Mouse (Mus musculus) layer of hippocampus, postnatal 10 days (tissue): ENCODE measurements at regions not wholly inside any gene's neighbourhood (a gene's known extent, or its start where the extent isn't known, plus 50 kb on each side); places are given as distances from the start of the nearest gene placed in this dataset.

Source experiments
- DNase-seq, 2 experiments: peaks; one replicate each; pipeline ENCODE4 v3.0.0; 2021; ENCODE audit warnings: low spot score in 2 of 2

DNA sequence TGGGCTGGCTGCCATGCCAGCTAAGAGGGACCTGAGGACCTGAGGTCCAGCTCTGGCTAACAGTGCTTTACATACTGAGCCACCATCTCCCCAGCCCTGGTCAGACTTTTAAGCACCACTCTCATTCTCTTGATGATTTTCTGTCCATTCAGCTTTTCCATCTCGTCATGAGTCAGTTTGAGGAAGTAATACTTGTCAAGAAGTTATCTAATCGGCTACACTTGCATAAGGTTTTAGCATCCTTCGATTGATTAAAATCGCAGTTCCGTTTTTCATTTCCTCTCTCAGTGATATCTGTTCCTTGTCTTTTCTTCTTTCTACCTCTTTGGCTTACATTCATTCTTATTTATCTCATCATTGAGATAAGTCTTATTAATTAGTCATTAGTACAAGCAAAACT, 207.4 kb upstream of the Hs6st1 start:
- DNase-seq: no peak

DNA sequence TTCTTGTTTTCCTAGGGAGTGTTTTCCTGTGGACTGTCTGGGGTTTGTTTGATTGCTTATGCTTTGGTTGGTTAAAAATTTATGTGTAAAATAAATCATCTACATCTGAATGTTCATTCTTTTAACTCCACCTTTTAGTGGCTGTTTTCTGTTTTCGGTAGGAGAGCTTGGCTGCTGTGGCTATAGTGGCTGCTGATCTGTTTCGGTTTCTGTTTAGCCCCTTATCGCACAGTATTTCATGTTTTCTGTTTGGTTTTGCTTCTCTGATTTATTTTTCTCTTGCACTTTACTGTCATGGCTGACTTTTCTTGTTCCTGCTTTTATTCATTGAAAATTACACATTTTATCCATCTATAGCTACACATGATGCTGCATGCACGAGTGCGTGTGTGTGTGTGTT, 206.0 kb upstream of the Hs6st1 start:
- DNase-seq: no peak

GRCm38 (mm10) chr1:35862661-35863060, 205.5 kb upstream of the Hs6st1 start:
- DNase-seq: no peak

DNA sequence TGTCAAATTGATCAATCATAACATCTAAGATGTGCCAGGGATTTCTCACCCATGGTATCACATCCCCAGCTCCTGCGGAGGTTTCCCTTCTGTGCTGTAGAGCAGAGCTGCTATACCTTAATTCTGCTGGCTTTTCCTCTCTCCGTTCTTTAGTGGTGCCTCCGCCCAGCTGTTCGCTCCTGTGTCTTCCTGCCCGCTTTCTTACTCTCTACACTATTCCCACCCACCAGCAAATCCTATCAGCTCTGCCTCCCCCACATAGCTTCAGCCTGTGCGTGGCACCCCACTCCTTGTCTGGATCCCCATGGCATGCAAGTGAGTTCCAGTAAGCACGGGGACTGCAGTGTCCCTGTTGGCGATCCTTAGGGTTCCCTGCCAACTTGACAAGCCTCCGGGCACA, 204.0 kb upstream of the Hs6st1 start:
- no peak for DNase-seq

GRCm38 (mm10) chr1:35865263-35865662, 202.9 kb upstream of the Hs6st1 start:
- DNase-seq: no peak

- DNase-seq: no peak
Measured at GRCm38 (mm10) chr1:35866643-35867042, 201.6 kb upstream of the Hs6st1 start.

DNA sequence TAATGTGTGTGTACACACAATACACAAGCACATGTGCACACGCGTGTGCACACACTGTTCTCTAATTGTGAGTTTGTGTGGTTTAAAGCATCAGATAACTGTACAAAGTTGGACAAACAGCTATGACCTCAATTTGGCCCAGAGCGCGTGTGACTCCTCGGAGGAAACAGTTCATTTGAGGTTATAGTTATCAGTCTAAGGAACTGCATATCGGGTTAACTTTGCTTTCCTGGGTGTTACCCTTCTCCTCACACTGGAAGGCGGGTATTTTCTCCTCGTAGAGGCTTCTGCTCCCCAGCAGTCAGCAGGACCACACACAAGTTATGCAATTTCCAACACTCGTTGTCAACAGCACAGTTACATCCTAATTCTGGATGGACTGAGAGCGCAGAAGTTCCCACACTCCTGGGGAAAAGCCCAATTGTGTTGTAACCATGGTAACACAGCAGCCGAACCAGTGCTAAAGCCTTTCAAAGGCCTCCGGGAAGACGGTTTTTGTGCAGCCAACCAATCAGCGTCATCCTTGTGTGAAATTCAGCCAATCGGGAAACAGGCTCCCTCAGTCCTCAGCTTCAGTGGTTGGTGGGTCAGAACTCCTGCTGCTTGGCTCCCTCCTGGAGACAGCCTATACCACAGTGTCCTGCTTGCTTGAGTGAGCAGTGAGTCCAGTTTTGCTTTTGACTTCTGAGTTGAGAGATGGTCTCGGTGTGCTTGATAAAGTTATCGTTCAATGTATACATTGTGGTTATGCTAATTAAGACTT, 198.6 kb upstream of the Hs6st1 start:
- DNase-seq: peak; percentile 70 to 76

DNA sequence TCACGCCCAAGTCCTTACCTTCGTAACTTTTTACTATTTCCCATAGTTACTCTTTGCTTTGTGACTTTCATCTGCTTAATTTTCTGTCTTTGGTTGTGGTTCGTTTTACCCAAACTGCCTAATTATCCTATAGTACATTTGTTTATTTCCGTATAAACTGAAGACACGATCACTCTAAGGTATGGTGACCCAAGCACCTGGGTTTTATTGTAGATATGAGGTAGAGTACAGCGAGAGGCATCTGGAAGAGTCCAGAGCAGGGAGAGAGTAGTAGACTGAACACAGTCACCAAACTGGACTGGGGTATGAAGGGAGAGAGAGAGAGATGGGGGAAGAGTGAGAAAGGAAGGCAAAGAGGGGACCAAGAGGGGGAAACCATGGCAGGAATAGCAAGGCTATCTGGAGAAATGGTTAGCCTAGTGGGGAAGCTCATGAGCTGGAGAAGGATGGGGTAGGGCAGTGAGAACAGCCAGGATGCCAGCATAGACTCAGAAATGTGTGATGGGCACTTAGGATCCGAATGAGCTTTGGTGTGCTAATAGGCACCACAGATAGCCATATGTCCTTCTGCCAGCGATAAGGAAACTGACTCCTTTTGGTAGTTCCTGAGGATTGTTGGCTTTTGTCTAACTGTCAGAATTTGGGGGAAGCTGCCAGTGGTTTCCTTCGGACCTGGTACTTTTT, 197.9 kb upstream of the Hs6st1 start:
- no peak for DNase-seq

DNA sequence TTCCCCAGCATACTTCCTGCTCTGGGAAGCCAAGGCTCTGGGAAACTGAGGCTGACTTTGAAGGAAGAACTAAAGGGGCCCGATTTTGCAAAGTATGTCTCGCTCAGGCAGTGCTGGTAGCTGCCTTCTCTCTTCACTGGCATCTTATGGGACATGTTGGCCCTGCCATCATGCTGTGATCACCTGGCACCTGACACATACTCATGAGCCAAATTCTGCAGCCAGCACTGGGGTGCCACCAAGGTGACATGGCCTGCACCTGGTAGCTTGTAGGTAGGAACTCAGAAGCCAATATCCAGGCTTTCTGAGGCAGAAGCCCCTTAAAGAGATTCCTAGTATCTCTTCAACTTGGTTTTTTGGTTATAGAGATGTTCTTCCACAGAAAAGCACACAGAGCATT, 195.2 kb upstream of the Hs6st1 start:
- DNase-seq: no peak

GRCm38 (mm10) chr1:35875210-35875811, 192.9 kb upstream of the Hs6st1 start:
- DNase-seq: no peak

DNA sequence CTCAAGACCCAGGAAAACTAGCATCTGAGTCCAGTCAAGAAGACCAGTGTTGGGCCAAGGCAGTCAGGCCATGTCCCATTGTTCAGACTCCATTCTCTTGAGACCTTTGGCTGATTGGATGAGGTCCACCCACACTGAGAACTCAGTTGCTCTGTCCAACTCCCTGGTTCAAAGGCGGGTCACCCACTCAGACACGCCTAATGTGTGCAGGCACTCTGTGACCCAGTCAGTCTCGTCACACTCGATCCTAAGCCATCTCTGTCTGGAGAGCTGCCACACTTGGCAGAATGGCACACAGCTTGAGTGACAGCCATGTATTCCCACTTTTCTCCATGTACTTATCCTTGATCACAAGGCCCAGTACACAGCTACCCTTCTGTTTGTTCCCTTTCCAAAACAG, 189.8 kb upstream of the Hs6st1 start:
- peak; percentile 25 to 35 for DNase-seq

GRCm38 (mm10) chr1:35879388-35880093, 188.7 kb upstream of the Hs6st1 start:
- peak; percentile 59 to 68 for DNase-seq

GRCm38 (mm10) chr1:35880562-35881265, 187.5 kb upstream of the Hs6st1 start:
- no peak for DNase-seq

- no peak for DNase-seq
Measured at GRCm38 (mm10) chr1:35881521-35881920, 186.7 kb upstream of the Hs6st1 start.

GRCm38 (mm10) chr1:35882101-35882500, 186.1 kb upstream of the Hs6st1 start:
- DNase-seq: no peak

DNA sequence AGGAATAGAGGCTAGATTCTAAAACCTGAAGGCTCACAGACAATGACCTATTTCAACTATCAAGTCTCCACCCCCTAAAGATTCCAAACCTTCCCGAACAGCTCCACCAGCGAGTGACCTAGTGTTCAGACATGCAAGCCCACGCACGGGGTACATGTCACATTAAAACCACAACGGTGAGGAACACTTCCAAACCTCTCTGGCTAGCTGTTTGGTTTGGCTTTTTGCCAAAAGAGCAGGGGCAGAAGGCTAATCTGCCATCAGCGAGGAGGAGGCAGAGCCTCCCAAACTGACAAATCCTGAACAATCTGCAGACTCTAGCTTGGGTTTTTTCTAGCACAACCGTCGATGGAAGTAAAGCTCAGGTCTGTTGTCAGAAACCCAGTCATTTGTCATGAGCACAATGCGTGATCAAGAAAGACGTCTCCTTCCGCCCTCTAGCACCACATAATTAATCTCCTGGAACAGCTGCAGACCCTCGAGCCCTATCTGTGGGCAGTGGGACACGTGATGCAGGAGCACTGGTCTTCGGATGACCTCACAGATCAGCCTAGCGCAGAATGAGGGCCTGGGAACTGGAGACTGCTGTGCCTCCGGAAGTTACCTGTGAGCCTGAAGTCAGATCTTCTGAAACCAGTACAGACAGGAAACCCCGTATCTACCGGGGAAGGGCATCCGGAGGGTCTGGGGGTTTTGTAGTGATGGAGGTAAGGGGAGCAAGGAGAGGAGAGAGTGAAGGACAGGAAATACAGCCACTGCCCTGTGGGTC, 178.3 kb upstream of the Hs6st1 start:
- no peak for DNase-seq

DNA sequence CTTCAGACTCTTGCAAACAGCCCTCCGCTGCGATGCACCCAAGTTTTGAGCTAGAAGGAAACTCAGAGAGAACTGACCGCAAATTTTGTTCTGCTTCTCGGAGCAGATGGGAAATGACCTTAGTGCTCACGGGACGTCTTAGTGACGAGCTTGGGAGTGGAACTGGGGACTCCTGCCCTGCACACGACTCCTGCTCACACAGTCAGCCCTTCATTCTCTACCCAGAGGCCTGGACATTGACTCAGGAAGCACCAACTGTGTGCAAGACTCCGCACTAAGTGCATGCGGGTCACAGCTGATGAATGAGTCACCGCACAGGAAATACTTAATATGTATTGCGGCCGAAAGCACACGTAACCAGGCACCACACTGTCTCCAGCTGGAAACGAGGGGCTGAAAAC, 177.7 kb upstream of the Hs6st1 start:
- DNase-seq: no peak

GRCm38 (mm10) chr1:35899536-35899935, 168.7 kb upstream of the Hs6st1 start:
- DNase-seq: no peak

GRCm38 (mm10) chr1:35904001-35904547, 164.1 kb upstream of the Hs6st1 start:
- DNase-seq: no peak

DNA sequence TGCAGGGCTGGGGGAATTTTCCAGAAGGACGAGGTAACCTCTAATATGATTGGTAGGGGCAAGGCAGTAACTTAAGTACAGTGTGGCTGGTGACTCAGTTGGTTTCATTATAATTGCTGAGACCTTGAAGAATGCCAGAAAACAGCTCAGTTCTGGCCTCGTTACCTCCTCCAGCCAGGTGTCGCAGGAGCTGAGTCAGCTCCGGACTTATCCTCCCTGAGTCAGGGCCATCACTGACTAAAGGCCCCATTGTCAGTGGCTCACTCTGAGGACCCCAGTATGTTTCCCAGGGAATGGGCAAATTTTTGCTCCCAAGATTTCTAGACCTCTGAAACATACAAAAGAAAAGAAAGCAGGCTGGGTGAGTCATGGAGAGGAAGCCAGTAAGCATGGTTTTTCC, 154.6 kb upstream of the Hs6st1 start:
- DNase-seq: no peak
